Mouse (Mus musculus): ENCODE results near the gene Fam219a.

Fam219a gene

GRCm38 (mm10) chr4:41470684-41471383, 98.5 kb downstream of the Fam219a start:
- DNase-seq (ENCODE audit: low spot score in 2 of 2) = no peak

GRCm38 (mm10) chr4:41470051-41470683, 99.2 kb downstream of the Fam219a start:
- DNase-seq (ENCODE audit: low spot score in 2 of 2) = no peak

GRCm38 (mm10) chr4:41469199-41469598, 100.1 kb downstream of the Fam219a start:
- DNase-seq (ENCODE audit: low spot score in 2 of 2) = no peak

- peak in 1 of 2 experiments; percentile 23 for DNase-seq (ENCODE audit: low spot score in 2 of 2)
These were observed 100.8 kb downstream of the Fam219a start for GRCm38 (mm10) chr4:41468396-41469080.

All from spleen, postnatal 14 days (tissue).